Mouse (Mus musculus) midbrain, postnatal 0 days (tissue): ENCODE measurements around the gene Pou5f1. TPM values are rescaled to one million over a fixed set of nuclear protein-coding genes. Genes with fewer than 3 reads are reported as not detected.
"Not testable (repeated sequence)": the region's sequence is repeated elsewhere in the genome, so short reads cannot be mapped to it uniquely, and the experiment has no call there.

Experiments
- ATAC-seq: fragments of 200-750 bp; cut with Nextera tagmentation; 2 replicates; pipeline ENCODE4 v1.8.0; 2017; ENCODE audit warnings: moderate number of reproducible peaks, mild to moderate bottlenecking, moderate TSS enrichment, moderate library complexity; ENCODE audit not compliant: low FRiP score
- DNase-seq: peaks from one replicate; pipeline ENCODE4 v3.0.0-alpha.2; 2015; ENCODE audit warnings: low spot score
- H3K27ac ChIP-seq: fragments of 300-500 bp; sonication (generic); 2 replicates; pipeline ENCODE4 v1.5.1; 2014; ENCODE audit warnings: low read depth, mild to moderate bottlenecking, low read length, mixed read lengths
- H3K27me3 ChIP-seq: fragments of 300-500 bp; sonication (generic); 2 replicates; pipeline ENCODE4 v1.6.1; 2014; ENCODE audit warnings: low read length, control low read depth, mixed read lengths; ENCODE audit not compliant: insufficient read depth
- H3K36me3 ChIP-seq: fragments of 300-500 bp; sonication (generic); 2 replicates; pipeline ENCODE4 v1.6.1; 2014; ENCODE audit warnings: low read length, control low read depth, mixed read lengths; ENCODE audit not compliant: insufficient read depth
- H3K4me1 ChIP-seq: fragments of 300-500 bp; sonication (generic); 2 replicates; pipeline ENCODE4 v1.6.1; 2014; ENCODE audit warnings: mild to moderate bottlenecking, control low read depth, antibody characterized with exemption, low read length, mixed read lengths; ENCODE audit not compliant: insufficient read depth
- H3K4me2 ChIP-seq: fragments of 300-500 bp; sonication (generic); 2 replicates; pipeline ENCODE4 v1.6.1; 2014; ENCODE audit warnings: low read depth, mild to moderate bottlenecking, low read length, mixed read lengths; ENCODE audit not compliant: poor library complexity, severe bottlenecking
- H3K4me3 ChIP-seq: fragments of 300-500 bp; sonication (generic); 2 replicates; pipeline ENCODE4 v1.5.1; 2014; ENCODE audit warnings: low read depth, mild to moderate bottlenecking, low read length, moderate library complexity
- H3K9ac ChIP-seq: fragments of 300-500 bp; sonication (generic); replicated peaks from 2 replicates; pipeline ENCODE4 v1.6.1; 2014; ENCODE audit warnings: mild to moderate bottlenecking, low read length, moderate library complexity, mixed read lengths; ENCODE audit not compliant: poor library complexity, severe bottlenecking
- H3K9me3 ChIP-seq: fragments of 300-500 bp; sonication (generic); 2 replicates; pipeline ENCODE4 v1.6.1; 2016; ENCODE audit warnings: low read length, control low read depth
- CTCF ChIP-seq: IDR thresholded peaks from 2 replicates; pipeline ENCODE4 v1.5.1; 2016; ENCODE audit warnings: antibody characterized with exemption, mild to moderate bottlenecking
- WGBS: fragments of 180-500 bp; shearing (Covaris S2); extraction: QIAGEN DNeasy Blood & Tissue Kit; methylation state at CpG from one replicate; pipeline ENCODE4 v1.1.7; 2014; 5-methylcytosine and 5-hydroxymethylcytosine counted together
- polyA plus RNA-seq: library from polyadenylated mRNA; unstranded; fragments of >200 nt; fragmentation: Nextera tagmentation; extraction: Ambion mirVana; gene quantifications from 2 replicates; pipeline ENCODE4 v1.2.1, GENCODE M21; 2015
- total RNA-seq: library from RNA; depleted of rRNA; stranded (reverse); fragments of >200 nt; gene quantifications from 2 replicates; pipeline ENCODE4 v1.2.3, GENCODE M21; 2014

The Pou5f1 gene
- total and polyA plus RNA-seq, 2 experiments from 2014 or later: not detected

GRCm38 (mm10) chr17:35507556-35508260 lies 1.9 kb downstream of the Pou5f1 start:
- ATAC-seq: no peak
- DNase-seq: no peak
- Histone ChIP-seq H3K27ac (no peak overlapping the region), H3K9me3 (no peaks in the 10 kb centered on the region), H3K4me1 (no peaks in the 10 kb centered on the region), H3K4me2 (no peak overlapping the region), H3K9ac (no peak overlapping the region), H3K27me3 (peaks cover 35% of the 10 kb centered on the region; the same call in 1 of the 2 replicates), H3K4me3 (no peak overlapping the region), H3K36me3 (no peaks in the 10 kb centered on the region)
- 29% methylated on average over 13 of the region's 13 CpGs for WGBS
- TF ChIP-seq CTCF: no peak

DNA sequence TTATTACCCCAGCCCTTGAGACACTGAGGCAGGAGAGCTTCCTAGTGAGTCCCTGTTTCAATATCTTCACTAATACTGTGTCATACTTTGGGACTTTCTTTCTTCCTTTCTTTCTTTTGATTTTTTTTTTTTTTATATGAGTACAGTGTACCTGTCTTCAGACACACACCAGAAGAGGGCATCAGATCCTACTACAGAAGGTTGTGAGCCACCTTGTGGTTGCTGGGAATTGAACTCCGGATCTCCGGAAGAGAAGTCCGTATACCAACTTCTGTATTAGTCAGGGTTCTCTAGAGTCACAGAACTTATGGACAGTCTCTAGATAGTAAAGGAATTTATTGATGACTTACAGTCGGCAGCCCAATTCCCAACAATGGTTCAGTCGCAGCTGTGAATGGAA lies 2.5 kb downstream of the Pou5f1 start:
- not testable (repeated sequence) for H3K9me3 ChIP-seq, H3K27ac ChIP-seq, H3K4me2 ChIP-seq, H3K9ac ChIP-seq, DNase-seq, ATAC-seq, H3K4me1 ChIP-seq, H3K36me3 ChIP-seq, H3K4me3 ChIP-seq
- H3K27me3 ChIP-seq: peaks cover 35% of the 10 kb centered on the region; the same call in 1 of the 2 replicates
- peak; percentile 47 for TF ChIP-seq CTCF
- 67% methylated on average over 5 of the region's 5 CpGs for WGBS

DNA sequence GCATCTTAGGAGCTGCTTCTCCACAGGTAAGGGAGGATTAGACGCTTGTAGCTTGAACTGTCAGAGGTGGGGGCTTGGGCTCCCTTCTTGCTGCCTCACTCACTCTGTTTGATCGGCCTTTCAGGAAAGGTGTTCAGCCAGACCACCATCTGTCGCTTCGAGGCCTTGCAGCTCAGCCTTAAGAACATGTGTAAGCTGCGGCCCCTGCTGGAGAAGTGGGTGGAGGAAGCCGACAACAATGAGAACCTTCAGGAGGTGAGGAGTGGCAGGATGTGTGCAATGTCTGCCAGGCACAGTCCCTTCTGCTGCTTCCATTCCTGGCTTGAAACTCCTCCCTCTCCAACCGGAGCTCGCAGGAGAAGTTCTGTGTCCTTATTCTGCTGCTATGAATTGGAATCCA lies 3.5 kb downstream of the Pou5f1 start:
- ATAC-seq (no peak), DNase-seq (peak; percentile 45)
- Histone ChIP-seq H3K4me2 (no peak overlapping the region), H3K9me3 (no peaks in the 10 kb centered on the region), H3K27ac (no peak overlapping the region), H3K36me3 (no peaks in the 10 kb centered on the region), H3K27me3 (peaks cover 30% of the 10 kb centered on the region; the same call in 1 of the 2 replicates), H3K9ac (no peak overlapping the region), H3K4me3 (no peak overlapping the region), H3K4me1 (no peaks in the 10 kb centered on the region)
- peak; percentile 70 for TF ChIP-seq CTCF
- 32% methylated on average over 8 of the region's 8 CpGs for WGBS

DNA sequence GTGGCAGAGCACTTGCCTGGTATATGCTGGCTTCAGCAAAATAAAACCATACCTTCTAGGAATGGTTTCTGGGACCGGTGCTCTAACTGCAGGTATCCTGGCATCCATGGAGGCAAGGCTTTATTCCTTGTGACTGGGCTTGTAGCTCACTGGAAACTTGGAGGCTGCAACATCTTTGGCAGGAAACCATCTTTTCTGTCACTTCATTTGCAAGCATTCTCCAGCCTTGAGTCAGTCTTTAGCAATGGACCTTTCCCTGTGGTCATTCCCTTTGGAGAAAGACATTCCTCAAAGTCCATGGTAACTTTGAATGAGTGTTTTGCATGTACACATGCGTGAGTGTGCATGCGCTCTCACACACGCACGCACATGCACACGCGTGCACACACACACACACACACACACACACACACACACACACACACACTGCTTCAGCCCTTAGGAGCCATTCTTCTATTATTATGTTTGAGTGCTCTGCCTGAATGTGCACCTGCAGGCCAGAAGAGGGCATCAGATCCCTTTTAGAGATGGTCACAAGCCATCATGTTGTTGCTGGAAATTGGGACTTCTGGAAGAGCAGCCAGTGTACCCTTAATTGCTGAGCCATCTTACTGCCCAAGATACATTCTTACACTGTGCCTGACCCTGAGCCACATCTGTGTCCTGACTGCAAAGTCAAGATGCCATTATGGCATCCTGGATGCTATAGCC lies 7.3 kb downstream of the Pou5f1 start:
- H3K4me3 ChIP-seq: no peak overlapping the region
- no peak overlapping the region for H3K9ac ChIP-seq
- H3K27me3 ChIP-seq: 0 out of 2 replicates have a peak, but pooled peaks cover under 1% of the 10 kb centered on the region
- peak; percentile 80 for TF ChIP-seq CTCF
- H3K27ac ChIP-seq: no peak overlapping the region
- H3K36me3 ChIP-seq: no peaks in the 10 kb centered on the region
- DNase-seq (peak; percentile 37), ATAC-seq (no peak)
- 94% methylated on average over 7 of the region's 7 CpGs for WGBS
- H3K9me3 ChIP-seq: no peaks in the 10 kb centered on the region
- no peaks in the 10 kb centered on the region; the same call in 1 of the 2 replicates for H3K4me1 ChIP-seq
- H3K4me2 ChIP-seq: no peak overlapping the region

DNA sequence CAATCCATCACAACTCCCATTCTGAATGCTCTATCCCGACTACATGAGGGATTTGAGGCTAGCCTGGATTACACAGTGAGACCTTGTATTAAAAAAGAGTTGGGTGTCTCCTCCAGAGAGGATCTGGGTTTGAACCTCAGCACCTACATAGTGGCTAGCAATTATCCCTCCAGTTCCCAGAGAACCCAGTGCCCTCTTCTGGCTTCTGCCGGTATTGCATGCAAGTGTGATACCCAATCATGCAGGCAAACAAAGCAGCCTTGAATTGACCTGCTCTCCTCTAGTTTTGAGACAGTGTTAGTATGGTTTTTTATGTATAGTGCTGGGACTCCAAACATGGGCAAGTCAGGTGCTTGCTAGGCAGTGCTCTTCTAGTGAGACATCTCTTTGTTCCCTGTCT lies 8.1 kb downstream of the Pou5f1 start:
- H3K36me3 ChIP-seq: no peaks in the 10 kb centered on the region
- ATAC-seq: no peak

DNA sequence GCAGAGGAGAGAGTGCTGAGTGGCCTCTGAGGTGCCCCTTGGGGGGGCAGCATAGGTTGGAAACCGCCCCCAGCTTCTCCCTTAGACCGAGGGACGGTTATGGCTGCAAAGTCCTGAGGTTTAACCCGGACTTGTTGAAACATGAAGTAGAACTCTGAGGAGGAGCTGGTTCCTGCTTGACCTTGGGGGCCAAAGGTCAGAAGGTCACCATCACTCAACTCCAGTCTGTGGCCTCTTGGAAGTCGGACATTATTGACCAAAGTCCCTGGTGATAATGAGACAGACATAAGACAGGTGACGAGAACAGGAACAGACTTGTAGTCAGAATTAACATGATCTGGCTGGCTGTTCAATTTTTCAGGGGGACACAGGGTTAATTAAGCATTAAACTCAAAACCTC lies 8.9 kb downstream of the Pou5f1 start:
- H3K9me3 ChIP-seq: no peaks in the 10 kb centered on the region
- WGBS: 56% methylated on average over 6 of the region's 6 CpGs
- H3K4me3 ChIP-seq: no peak overlapping the region
- TF ChIP-seq CTCF: no peak
- H3K36me3 ChIP-seq: no peaks in the 10 kb centered on the region
- DNase-seq: no peak
- H3K4me1 ChIP-seq: no peaks in the 10 kb centered on the region; the same call in 1 of the 2 replicates
- no peaks in the 10 kb centered on the region for H3K27me3 ChIP-seq
- H3K9ac ChIP-seq: no peak overlapping the region
- H3K4me2 ChIP-seq: no peak overlapping the region
- H3K27ac ChIP-seq: no peak overlapping the region
- ATAC-seq: no peak

More for the DNA sequence above, 8.1 kb downstream of the Pou5f1 start:
- Histone ChIP-seq H3K4me1 (no peaks in the 10 kb centered on the region; the same call in 1 of the 2 replicates), H3K27ac (no peak overlapping the region), H3K9ac (no peak overlapping the region), H3K27me3 (no peaks in the 10 kb centered on the region), H3K4me3 (no peak overlapping the region), H3K9me3 (no peaks in the 10 kb centered on the region), H3K4me2 (no peak overlapping the region)
- peak; percentile 75 for TF ChIP-seq CTCF
- DNase-seq: peak; percentile 34
- 19% methylated on average over 2 of the region's 2 CpGs for WGBS
